Mouse (Mus musculus): ENCODE results near the gene Cfap57.

- TF ChIP-seq CTCF (IDR thresholded peaks at IDR 0.05; ENCODE audit: borderline replicate concordance, extremely low read depth, insufficient read depth, insufficient read length) (no peak), POLR2A (IDR thresholded peaks at IDR 0.05; ENCODE audit: borderline replicate concordance, extremely low read depth, insufficient read depth, insufficient read length, poor library complexity, severe bottlenecking) (no peak)
Observed at GRCm38 (mm10) chr4:118658652-118659051, 38.1 kb upstream of the Cfap57 start, which contains the start of gene Olfr62.

All from brain, embryonic 14.5 days (tissue).